Mouse (Mus musculus) mature B cell (primary cell): ENCODE results near the gene Iffo1.

Experiments
- in situ Hi-C: fragments of 300-500 bp; cut with MboI; formaldehyde crosslinking; loops from 2 replicates; pipeline ENCODE4 v1.14.3; 2019

The Iffo1 gene

GRCm38 (mm10) chr6:125142436-125142835, 2.6 kb upstream of the Iffo1 start:
- in situ Hi-C loops = no loop called here

DNA sequence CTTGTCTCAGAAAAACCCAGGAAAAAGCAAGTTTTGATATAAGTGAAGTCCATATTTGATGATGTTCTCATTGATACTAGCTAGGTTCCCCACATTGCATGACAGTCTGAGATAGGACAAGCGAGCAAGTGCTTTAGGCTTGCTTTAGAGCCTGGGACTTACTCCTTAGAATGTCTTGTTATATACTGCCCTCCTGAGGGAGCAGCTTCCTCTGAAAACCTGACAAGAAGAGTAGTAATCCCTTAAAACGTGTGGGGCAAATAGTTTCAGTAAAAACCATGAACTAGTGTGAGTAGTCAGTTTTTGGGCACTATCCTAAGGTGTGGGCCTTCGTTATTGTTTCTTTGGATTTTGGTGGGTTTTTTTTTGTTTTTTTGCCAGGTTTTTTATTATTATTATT, 1.9 kb upstream of the Iffo1 start:
- in situ Hi-C loops = no loop called here

- in situ Hi-C loops = no loop called here
Measured at GRCm38 (mm10) chr6:125143904-125144303, 1.1 kb upstream of the Iffo1 start.

DNA sequence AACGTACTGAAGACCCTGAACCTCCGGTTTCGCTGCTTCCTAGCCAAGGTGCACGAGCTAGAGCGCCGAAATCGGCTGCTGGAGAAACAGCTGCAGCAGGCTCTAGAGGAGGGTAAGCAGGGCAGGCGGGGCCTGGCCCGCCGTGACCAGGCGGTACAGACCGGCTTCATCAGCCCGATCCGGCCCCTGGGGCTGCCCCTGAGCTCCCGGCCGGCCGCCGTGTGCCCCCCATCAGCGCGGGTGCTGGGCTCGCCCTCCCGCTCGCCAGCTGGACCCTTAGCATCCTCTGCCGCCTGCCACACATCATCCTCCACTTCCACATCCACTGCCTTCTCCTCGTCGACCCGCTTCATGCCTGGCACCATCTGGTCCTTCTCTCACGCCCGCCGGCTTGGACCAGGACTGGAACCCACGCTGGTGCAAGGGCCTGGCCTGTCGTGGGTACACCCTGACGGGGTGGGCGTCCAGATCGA, 474 bp downstream of the Iffo1 start:
- in situ Hi-C loops = no loop called here

- in situ Hi-C loops = no loop called here
Measured at GRCm38 (mm10) chr6:125146148-125146547, 1.1 kb downstream of the Iffo1 start.

DNA sequence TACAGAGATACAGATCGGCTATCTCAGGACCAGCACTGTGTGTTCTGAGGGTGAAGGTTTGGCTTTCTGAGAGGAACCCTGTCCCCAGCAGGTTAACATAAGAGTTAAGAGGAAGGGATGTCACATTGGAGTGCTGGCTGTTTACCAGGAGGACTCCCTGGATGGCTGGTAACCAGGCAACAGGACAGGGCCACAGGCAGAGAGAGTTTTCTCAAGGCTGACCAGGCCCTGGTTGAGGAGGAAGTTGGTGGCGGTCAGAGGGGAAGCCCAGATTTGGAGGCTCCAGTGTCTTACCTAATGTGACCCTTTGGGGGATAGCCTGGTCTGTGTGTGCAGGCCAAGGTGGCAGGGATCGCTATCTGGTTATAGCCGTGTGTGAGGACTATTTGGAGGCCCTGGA, 1.8 kb downstream of the Iffo1 start:
- in situ Hi-C loops = no loop called here

GRCm38 (mm10) chr6:125147329-125147728, 2.3 kb downstream of the Iffo1 start:
- in situ Hi-C loops = no loop called here

DNA sequence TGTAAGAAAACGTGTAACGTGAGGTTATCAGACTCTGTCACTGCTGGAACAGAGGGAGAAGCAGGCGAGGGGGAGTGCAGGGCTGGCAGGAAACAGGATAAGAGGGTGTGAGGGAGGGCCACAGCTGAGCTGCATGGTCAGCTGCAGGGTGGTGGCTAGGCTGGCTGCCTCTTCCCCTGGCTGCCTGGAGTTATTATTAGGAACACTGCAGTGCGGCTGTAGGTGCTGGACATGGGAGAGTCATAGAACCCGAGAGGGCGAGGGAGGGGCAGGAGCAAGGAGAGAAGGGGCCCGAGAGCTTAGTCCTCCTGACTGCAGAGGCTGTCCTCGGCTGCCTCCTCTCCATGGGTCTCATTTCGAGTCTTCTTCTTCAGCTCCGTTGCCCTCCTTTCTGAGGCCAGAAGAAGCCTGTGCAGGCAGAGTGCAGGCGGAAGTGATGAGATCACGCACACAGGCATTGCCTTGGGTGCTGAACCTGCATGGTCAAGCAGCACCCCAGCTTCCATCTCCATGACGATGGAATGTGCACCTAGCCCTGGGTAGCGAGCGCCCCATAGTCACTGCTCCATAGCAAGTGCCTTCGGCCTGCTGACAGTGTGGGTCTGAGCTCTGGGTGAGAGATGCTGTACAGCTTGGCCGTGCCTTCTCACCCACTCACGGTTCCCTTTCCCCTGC, 3.3 kb downstream of the Iffo1 start:
- in situ Hi-C loops = no loop called here

DNA sequence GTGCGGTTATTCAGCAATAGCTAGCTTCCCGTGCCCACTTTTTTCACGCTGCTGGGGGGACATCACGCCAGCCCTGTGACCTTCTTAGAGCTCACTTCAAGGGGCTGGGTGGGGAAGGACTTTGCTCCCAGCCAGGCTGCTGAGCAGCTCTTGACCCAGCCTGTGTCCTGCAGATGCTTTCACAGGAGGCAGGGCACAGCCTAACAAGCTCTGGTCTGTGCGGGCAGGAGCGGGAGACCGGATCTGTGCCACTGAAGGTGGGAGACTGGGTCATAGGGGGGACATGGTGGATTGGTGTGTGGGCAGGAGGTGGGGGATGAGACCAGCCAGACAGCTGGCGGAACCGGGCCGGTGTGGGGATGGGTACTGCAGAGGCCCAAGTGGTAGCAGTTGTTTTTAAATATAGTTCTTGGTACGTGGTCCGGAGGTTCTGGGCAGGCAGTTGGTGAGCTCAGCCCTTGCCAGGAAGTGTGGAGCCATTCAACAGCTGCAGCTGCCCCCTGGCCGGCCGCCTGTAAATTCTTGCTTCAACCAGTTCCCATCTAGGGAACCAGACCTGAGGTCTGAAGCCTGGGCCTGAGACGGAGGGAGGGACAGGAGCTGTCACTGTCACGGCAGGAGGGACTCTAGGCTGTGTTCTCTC, 4.0 kb downstream of the Iffo1 start:
- in situ Hi-C loops = no loop called here

DNA sequence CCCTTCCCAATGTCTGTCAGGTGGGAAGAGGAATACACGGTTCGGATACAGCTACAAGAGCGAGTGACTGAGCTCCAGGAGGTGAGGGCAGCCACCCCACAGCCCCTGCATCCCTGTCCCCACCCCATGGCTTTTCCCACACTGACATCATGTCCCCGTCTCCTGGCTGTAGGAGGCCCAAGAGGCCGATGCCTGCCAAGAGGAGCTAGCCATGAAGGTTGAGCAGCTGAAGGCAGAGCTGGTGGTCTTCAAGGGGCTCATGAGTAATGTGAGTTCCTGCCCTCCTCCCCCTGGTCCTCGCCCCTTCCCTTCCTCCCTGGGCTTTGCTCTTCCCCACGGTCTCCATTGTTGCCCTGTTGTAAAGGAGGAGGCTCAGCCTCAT, 4.5 kb downstream of the Iffo1 start:
- in situ Hi-C loops = no loop called here

- in situ Hi-C loops = no loop called here
Measured at GRCm38 (mm10) chr6:125152212-125153017, 7.4 kb downstream of the Iffo1 start.

- in situ Hi-C loops = no loop called here
Measured at GRCm38 (mm10) chr6:125153018-125153389, 8.0 kb downstream of the Iffo1 start.

- in situ Hi-C loops = no loop called here
Measured at GRCm38 (mm10) chr6:125153682-125154081, 8.6 kb downstream of the Iffo1 start.

GRCm38 (mm10) chr6:125154550-125154949, 9.5 kb downstream of the Iffo1 start:
- in situ Hi-C loops = no loop called here

GRCm38 (mm10) chr6:125155262-125155661, 10.2 kb downstream of the Iffo1 start:
- in situ Hi-C loops = no loop called here

- in situ Hi-C loops = no loop called here
Measured at GRCm38 (mm10) chr6:125156491-125156890, 11.4 kb downstream of the Iffo1 start.

DNA sequence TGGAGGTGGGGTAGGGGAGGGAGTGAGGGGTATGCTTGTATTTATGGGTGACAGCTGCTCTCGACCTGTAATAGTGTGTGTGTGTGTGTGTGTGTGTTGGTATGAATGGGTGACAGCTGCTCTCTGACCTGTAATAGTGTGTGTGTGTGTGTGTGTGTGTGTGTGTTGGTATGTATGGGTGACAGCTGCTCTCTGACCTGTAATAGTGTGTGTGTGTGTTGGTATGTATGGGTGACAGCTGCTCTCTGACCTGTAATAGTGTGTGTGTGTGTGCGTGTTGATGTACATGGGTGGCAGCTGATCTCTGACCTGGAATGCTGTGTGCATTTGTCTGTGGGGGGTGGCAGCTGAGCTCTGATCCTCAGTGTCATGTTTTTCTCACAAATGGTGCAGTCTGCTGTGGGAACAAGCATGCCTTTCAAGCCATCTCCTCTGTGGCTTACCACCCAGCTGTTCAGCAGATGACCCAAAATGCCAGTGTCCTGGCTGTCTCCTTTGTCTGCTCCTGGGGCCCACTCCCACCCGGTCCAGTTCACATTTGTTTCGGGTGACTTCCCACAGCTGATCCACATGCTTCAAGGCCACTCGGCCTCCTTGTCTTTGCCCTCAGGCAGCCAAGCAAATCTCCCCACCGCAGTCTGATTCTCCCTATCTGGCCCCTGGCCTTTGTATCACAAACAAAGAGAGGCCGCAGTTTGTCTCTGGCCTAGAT, 12.0 kb downstream of the Iffo1 start:
- in situ Hi-C loops = no loop called here

DNA sequence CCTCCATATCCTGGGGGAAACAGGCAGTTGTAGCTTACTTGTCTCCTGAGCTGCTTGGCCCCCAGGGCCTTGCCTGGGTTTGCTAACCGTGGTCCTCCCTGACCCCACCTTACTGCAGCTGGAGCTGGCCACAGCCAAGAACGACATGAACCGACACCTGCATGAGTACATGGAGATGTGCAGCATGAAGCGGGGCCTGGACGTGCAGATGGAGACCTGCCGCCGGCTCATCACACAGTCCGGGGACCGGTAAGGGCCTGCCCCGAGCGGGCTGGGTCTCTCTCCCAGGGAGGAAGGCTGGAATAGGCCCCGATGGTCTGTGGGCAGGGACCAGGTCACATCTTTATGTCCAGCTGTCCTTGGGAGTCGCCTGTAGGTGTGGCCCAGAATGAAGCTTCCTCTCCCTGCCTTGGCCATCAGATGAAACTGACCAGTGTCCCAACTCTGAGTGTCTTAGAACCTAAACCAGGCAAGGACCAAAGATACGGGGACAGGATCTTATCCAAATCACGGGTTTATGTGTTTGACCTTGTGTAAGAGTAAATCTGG, 14.0 kb downstream of the Iffo1 start:
- in situ Hi-C loops = no loop called here

DNA sequence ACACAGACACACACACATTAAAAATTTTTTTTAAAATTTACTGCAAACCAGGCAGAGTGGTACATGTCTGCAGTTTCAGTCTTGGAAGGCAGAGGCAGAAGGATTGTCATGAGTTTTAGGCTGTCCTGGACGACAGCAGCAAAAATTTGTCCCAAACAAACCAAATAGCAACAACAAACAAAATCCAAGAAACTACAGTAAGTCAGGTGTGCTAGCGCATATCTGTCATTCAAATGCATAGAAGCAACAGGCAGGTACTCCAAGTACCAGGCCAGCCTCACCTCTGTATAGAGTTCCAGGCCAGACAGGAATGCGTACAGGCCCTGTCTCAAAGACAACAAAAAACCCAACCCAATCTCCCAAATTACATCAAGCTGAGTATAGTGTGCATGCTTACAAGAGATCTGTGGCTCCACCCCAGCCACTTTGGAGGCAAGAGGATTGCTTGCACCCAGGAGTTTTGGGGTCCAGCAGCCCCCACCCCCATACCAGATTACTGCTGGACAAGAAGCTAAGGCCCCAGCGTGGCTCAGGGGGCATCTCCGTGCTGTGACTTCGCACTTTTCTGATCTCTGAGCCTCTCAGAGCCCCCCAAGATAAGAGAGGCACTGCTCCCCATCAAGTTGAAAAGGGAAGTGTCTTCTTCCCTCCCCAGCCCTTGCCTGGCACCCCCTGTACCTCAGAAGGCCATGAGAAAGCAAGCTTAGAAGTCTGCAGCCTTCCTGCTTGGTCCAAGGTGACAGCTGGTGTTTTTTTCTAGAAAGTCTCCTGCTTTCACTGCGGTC, 14.9 kb downstream of the Iffo1 start:
- in situ Hi-C loops = loop anchor here (5.0 kb wide), 1 partner anchor 112 kb away; no protein-coding TSS in a partner anchor

GRCm38 (mm10) chr6:125160558-125160853, 15.5 kb downstream of the Iffo1 start:
- in situ Hi-C loops = loop anchor here (5.0 kb wide), 1 partner anchor 112 kb away; no protein-coding TSS in a partner anchor
